Mouse (Mus musculus) liver (tissue): Measurements from ENCODE around the gene Mepce.

Experiments used
- DNase-seq: peaks from one replicate; pipeline ENCODE4 v3.0.0-alpha.2; 2020; ENCODE audit warnings: mixed read lengths

Gene Mepce

DNA sequence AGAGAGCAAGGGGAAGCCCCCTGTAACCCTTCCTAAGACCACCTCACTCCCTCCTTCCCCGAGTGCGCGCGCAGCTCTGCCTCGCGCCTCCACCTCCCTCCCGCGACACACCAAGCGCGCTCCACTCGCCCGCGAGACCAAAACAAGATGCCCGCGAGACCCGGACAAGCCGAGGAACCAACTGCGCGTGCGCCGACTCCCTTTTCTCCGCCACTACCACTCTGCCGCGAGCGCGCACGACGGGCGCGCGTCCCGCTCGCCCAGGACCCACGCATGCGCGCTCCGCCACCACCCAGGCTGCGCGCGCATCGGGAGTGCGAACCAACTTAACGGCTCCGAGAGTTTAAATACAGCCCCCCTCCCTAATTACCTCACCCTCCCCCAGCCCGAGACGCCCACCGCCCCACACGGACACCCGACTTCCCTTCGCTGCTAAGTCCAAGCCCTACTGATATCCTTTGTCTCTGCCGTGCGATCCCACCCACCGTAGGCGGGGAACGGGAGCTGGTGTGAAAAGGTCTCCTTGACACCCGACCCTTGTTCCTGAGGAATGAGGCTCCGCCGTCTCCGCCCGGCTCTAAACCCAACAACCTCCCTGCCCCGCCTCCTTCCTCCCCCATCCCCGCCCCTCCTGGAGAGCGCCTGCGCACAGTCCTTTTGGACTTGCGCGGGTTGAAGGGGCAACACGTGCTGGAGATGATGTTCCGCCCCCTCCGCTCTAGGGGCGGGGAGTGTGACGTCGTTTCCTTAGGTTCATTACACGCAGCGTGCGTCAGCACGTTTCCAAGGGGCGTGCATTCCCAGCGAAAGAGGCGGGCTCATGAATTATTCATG is 1.1 kb downstream of the Mepce start:
- peak; percentile 99 for DNase-seq

DNA sequence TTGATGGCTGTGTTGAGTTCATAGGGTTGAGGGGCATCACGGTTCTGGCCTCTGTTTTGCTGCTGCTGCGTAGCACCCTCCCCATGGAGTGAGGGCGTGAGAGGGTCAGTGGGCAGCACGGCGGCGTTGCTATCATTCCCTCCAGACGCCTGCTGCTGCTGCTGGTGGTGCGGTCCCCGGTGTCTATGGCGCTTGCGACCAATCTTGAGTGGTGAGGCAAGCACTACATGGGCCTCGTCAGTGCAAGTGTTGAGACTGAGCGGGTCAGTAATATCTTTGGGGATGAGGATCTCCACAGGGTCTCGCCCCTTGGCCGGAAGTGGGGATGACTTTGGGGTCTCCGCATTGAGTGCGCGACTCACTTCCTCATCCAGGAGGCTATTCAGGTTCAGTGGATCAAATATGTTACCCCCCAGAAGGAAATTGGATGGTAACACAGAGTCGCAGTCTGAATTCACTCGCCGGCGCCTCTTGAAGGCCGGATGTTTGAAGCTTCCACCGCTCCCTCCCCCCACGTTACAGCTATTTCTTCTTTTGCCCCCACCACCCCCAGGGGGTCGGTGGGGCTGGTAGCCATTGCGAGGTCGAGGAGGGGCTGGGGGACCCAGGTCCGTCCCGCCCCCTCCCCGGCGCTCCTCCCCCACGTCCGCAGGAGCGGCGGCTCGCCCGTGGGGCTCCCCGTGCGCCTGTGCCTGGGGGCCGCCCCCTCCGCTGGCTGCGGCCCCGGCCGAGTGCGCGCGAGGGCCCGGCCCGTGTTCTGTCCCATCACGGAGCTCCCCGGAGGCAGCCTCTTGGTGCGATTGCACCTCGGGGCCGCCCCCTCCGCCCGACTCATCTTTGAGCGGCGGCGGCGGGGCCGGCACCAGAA is 2.1 kb downstream of the Mepce start:
- DNase-seq, result peak; percentile 61

DNA sequence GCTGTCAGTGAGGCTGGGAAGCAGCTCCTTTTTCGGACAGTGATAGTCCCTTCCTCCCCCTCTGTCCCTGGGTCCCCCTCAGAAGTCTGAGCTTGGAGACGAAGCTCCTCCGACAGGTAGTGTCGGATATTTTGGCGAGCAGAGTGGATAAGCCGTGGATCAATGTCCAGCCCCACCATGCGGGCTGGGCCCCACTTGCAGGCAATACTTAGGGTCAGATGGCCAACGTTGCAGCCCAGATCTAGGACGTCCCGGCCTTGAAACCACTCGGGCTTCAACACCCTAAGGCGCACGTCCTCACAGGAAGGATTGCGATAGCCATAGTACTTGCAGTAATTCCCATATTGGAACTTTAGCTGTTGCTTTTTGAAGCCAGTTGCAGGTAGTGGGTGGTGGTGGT is 2.9 kb downstream of the Mepce start:
- no peak for DNase-seq

DNA sequence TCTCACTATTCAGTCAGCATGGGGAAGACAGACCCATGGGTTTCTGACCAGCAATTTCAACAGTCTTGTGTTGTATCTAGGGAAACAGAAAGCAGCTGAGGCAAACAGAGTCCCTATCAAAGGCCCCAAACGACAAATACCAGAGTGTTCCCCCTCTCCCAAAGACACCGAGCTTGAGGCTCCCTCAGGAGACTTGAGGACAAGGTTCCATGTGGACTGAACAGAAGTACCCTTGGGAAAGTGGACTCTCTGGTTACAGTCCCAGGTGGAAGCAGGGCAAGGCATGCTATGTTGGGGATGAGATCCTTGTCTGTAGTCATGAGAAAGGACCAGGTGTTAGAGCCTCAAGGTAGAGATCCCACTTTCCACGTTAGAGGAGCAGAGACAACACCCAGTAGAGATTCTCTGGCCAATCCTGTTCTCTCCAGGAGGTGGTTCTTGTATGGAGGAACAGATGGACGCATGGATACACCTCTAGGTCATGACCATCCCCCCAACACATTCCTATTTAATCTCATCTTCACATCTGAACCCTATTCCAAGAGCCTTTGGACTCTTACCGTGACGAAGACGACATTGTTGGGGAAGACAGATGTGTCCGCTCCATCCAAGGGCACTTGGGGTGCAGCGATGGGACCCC is 3.4 kb downstream of the Mepce start:
- no peak for DNase-seq

DNA sequence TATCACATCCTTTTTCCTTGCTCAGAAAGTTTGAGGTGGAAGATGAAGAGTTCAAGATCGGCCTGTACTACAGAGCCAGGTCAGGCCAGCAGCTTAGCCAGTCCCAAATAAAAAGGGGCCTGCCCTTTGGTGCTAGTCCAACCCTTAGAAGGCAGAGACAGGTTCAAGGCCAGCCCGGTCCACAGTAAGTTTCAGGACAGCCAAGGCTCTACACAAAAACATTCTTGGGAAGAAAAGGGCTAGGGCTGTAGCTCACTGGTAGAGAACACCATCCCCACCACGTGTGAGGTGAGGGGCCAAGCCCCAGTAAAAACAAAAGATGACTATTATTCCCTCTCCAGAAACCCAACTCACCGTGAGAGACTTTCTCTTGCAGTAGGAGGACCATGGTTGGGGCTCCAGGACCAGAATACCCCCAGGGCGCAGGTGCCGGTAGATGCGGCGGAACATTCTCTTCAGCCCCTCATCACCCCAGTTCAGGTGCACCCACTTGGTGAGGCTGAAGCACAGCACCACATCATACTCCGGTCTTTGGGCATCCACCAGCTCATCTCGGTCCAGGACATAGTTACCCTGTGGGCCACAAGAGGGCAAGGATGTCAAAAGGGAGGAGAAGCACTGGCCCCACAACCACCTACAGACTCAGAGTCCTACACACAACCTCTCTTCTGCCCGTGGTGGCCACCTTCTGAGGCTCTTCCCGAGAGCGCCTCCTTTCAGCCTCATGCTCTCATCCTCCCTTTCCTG is 4.5 kb downstream of the Mepce start:
- no peak for DNase-seq

DNA sequence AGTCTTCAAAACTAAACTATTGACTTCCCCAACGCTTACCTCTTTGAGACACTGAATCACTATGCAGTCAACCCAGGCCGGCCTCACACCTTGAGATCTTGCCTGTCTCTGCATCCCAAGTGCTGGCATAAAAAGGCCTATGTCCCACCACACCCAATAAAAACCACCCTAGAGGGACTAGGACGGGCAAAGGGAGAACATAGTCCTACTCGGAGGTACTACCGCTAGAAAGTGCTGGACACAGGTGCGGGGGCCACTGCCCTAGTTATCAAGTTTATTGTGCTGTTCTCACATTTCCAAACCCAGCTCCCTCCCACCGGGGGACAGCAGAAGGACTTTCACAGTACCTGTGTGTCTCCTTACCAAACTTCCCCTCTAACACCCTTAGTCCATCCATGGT is 5.8 kb downstream of the Mepce start:
- no peak for DNase-seq

DNA sequence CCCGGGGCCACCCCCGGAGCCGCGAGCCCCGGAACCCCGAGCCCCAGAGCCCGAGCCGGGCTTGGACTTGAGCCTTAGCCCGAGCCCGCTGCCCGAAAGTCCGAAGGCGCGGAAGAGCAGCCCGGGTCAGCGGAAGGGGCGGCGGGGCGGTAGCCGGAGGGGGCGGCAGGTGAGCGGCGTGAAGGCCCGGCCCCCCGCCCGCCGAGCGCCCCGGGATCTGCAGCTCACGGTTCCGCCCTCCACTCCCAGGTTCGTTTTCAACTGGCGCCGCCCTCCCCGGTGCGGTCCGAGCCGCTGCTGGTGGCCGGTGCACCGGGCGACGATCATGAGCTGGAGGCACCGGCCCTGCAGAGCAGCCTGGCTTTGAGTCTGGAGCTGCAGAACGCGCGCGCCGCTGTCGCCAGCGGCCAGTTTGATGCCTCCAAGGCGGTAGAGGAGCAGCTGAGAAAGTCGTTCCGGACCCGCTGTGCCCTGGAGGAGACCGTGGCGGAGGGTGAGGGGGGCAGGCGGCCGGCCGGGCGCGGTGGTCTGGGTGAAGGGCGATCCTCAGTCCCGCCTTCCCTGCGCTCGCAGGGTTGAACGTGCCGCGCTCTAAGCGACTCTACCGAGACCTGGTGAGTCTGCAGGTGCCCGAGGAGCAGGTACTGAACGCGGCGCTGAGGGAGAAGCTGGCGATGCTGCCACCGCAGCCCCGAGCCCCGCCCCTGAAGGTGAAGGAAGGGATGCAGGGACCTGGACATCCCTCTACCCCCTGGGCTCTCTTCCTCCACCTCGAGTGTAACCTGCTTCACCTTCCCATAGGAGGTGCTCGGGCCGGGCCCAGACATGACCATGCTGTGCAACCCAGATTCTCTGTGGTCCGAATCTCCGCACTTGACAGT is 8.2 kb downstream of the Mepce start:
- peak; percentile 73 for DNase-seq

DNA sequence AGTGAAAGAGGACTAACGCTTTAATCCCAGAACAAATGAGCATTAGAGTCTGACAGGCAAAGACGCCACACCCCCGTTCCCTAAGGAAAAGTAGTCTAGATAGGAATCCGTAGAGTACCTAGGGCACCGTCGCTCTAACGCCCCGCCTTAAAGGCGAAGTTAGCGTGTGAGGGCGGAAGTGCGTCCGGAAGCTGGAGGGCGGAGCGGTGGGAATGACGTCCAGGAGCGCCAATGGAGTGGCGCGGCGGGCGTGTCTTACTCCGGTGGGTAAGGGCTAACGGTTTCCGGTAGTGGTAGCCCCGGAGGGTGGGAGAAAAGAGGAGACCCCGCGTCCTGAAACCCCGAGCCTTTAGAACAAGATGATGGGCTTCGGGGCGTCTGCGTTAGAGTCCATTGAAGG is 8.8 kb downstream of the Mepce start, which contains the start of gene Ppp1r35:
Ppp1r35 (plus strand) TSS at position 215 of the 400 bp plus-strand sequence.
- peak; percentile 96 for DNase-seq

DNA sequence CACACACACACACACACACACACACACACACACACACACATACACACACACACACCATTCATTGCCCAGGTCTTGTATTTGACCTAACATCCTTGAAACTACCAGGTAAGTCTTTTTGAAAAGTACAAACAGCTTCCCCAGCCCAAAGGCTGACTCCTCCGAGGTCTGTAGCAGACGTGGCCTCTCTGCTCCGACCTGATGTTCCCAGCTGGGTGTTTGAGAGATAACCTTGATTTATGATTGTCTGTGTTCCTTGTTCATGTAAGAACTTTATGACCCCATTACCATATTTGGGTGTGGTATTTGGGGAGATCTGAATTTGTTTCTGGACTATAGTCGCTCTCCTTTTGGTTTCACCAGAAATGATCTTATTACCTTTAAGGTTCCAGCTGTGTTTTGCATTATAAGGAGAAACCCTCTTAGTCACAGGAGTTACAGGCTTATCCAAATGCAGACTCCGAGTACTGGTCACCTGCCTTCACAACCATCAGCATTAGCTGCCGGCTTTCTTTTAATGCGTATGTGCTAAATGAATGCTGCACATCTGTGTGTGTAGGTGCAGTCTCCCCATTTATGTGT is 10.1 kb downstream of the Mepce start:
- no peak for DNase-seq

DNA sequence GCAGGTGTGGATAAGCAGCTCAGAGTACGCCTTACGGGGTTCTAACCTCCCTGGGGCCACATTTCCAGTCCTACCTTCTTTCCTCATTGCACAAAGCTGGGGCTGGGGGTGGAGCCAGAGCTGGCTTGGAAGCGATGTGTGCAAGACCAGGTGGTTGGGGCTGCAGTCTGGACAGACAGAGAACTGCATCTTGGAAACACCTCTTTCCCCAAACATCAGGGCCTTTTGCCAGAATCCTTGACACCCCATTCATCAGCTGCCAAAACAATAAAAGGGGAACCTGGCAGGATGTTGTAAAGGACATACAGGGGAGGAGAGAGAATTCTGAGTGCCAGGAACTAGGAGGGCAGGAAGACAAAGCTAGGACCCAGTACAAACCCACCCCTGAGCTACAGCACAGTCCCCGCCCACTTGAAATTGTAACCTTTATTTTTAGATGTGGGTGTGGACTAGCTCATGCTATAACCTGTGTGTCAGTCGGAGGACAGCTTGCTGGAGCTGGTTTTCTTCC is 11.0 kb downstream of the Mepce start:
- peak; percentile 45 for DNase-seq

DNA sequence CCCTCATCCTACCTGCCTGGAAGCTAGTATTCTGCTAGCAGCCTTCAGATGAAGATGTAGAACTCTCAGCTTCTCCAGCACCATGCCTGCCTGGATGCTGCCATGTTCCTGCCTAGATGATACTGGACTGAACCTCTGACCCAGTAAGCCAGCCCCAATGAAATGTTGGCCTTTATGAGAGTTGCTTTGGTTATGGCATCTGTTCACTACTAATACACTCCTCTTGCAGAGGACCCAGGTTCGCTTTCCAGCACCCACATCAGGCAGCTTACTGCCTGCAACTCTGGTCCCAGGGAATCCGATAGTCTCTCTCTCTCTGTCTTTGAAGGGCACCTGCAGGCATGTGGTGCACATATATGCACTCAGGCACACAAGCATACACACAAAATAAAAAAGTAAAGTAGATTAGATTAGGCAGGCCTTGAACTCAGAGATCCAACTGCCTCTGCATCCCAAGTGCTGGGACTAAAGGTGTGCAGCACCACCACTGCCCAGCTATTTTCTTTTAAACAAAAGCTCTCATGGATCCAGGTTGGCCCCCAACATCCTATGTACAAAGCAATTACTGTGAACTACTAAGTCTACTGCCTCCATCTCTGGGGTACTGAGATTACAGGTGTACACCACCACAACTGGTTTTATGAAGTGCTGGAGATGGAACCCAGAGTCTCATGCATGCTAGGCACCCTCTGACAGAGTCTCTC is 11.7 kb downstream of the Mepce start:
- DNase-seq, result no peak

DNA sequence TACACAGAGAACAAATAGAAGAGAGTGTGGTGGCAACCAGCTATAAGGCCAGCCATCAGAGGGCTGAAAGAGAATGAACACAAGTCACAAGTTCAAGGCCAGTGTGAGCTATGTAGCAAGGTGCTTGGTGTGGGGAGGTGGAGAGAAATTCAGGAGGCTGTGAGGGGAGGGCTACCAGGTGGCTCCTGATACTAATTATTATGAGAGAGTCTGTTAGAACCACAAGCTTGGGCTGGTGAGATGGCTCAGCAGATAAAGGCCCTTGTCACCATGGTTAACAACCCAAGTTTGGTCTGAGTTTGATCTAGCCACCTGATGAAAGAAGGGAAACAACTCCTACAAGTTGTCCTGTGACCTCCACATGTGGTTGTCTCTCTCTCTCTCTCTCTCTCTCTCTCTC is 14.7 kb downstream of the Mepce start:
- no peak for DNase-seq

DNA sequence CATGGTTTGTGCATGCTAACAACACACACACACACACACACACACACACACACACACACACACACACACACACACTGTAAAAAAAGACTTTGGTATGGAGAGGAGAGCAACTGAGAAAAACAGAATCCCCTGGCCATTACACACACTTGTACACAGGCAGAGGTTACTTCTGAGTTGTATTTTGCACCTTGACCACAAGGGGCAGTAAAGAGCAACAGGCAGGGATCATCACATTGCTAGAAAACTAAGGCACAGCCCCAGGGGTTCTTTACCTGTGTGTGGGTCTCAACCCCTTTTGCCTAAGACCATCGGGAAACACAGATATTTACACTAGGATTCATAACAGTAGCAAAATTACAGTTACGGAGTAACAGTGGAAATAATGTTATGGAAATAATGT is 16.7 kb downstream of the Mepce start:
- DNase-seq, result peak; percentile 55

DNA sequence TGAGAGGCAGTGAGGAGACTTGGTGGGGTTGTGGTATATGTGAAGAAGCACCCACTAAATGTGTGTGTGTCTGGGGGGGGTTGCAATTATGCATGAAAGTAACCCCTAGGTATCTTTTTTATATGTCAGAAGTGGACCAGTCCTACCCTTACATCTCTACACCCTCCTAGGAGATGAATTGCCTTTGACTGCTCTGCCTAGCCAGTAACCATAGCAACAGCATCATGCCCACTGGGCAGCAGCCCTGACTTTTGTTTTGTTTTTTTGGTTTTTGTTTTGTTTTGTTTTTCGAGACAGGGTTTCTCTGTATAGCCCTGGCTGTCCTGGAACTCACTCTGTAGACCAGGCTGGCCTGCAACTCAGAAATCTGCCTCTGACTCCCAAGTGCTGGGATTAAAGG is 19.0 kb downstream of the Mepce start:
- DNase-seq, result no peak

DNA sequence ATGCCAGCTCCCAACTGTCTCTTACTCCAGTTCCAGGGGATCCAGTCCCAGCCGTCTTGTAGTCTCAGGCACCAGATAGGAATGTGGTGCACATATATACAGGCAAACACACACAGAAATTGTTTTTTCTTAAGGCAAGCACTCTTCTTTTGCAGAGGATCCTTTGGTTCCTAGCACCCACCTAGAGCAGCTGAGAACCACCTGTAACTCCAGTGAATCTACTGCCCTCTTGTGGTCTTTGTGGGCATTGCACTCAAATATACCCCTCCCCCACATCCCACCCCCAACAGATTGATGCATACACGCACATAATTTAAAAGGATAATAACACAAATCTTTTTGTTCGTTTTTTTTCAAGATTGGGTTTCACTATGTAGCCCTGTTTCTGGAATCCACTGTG is 21.2 kb downstream of the Mepce start:
- DNase-seq, result no peak

DNA sequence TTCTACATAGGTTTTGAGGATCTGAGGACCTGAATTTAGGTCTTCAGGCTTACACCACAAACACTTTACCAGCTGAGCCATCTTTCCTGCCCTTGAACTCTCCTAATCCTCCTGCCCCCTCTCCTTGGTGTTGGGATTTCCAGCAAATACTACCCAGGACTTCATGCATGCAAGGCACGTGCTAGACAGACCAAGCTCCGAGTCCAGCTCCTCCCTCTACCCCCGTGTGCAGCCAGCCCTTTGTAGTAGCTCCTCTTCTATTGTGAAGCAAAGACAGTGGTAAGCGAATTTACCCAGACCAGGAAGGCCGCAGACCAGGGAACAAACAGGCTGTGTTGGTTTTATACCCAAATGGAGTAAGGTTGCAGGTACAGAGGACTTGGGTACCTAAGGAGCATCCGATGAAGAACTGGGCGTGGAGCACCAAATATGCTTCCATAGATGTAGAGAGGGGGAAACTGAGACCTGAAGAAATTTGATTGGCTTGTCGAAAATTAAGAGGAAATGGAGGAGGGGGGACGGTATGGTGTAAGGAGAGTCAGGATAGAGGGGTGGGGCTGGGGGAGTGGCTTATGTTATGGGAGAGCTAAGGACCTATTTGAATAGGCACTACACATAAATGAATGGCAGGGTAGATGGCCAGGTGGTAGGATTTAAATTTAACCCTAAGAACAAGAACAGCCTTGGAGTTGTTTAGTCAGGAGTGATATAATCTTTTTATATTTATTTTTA is 22.7 kb downstream of the Mepce start:
- DNase-seq, result no peak

DNA sequence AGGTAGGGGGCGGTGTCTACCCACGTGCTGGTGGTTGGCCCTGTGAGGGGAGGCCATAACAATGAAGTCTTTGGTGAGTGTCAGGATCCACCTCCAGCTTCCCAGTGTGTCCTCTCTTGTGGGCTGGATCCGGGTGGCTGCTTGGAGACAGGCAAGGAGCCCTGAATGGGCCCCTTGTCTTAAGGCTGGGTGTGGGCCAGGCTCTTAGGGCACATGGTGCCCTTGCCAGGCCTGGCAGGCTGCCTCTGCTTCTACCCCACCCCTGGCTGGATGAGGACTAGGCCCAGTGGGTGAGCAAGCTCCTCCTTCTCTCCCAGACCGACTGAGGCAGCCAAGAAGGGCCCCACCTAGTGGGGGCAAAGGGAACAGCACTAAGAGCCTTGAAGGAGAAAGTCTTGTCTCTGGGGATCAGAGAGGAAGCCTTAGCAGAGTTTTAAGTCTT is 27.5 kb downstream of the Mepce start:
- DNase-seq, result peak; percentile 84

DNA sequence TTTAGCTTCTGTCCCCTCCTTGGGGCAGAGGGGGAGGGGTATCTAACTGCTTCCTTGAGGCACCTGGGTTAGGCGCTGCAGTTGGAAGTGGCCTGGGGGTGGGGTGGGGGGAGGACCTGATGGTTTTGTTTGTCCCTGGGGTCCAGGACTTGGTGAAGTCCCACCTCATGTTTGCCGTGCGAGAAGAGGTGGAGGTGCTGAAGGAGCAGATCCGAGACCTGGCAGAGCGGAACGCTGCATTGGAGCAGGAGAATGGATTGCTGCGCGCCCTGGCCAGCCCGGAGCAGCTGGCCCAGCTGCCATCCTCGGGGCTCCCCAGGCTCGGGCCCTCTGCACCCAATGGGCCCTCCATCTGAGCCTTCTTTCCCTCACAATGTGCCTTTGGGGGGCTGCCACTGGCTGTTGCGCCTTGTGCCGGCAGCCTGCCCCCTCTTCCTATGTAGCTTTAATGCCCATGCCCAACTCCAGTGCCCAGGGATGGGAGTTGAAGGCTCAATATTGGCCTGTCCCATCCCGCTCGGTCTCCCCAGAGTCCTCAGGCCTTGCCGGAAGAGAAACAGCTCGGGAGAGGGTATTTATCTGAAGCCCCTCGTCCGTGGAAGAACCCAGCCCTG is 28.4 kb downstream of the Mepce start:
- DNase-seq, result no peak

DNA sequence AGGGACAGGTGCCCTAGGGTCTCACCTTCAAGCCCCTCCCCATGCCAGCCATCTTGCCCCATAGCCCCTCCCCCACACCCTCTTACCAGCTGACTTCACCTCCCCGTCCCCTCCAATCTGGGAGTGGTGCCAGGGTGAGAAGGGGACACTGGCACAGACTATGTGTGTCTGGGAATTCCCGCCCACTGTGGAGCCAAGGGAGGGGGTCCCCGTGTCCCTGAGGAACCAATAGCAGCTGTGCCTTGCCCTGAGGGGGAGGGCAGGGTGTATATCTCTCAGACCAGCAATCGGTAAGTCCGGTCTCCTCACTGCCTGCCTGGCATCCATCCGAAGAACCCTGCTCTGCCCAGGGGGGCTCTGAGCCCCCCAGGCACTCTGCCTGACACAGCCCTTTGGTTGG is 29.6 kb downstream of the Mepce start:
- DNase-seq, result no peak
